Mouse (Mus musculus): Measurements from ENCODE around the gene AI182371. TPM values are rescaled to one million over a fixed set of nuclear protein-coding genes. Genes with fewer than 3 reads are reported as not detected.

Gene AI182371
- polyA plus RNA-seq, 3 experiments from 2014 or later: 0.49 to 1.7 (median 0.63) TPM

DNA sequence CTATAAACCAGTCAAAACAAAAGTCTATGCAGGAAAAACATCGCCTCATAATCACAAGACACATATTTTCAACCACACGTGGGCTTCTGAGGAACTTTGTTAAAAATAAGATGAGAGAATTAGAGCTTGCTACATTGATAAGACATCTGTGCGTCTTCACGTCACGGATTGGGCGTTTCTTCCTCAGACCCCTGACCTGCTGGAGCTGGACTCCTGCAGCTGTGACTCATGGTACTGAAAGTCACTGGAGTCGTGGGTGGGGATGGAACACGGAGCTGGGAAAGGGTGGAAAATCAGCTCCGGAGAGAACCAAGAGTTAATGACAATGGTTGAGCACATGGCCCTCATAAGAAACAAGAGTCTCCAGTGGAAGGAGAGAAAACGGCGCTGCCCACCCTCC, 34.2 kb downstream of the AI182371 start:
- no peak for ATAC-seq

- ATAC-seq: no peak
These were observed 34.7 kb downstream of the AI182371 start for GRCm38 (mm10) chr2:35066525-35067082.

- ATAC-seq: no peak
These were observed 37.9 kb downstream of the AI182371 start for GRCm38 (mm10) chr2:35063333-35064030.

DNA sequence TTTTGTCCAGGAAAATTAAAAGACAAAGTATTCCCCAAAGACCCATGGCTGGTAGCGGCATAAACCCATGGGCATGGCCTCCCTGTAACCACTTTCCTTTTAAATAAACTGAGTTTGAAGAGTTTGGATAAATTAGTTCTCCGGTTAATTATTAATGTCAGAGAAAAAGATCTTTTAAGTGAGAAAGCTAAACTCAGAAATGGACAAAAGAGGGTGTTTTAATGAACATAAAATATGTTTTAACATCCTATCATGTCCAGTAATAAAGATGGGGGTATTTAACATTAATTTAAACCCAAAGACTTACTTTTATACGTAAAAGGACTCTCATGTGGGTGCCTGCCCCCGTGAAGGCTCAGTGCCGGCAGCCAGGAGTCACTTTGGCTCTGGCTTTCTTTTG, 40.0 kb downstream of the AI182371 start, which contains the start of gene Hc:
Hc (minus strand) TSS at position 101 of the 400 bp plus-strand sequence.
- no peak for ATAC-seq

DNA sequence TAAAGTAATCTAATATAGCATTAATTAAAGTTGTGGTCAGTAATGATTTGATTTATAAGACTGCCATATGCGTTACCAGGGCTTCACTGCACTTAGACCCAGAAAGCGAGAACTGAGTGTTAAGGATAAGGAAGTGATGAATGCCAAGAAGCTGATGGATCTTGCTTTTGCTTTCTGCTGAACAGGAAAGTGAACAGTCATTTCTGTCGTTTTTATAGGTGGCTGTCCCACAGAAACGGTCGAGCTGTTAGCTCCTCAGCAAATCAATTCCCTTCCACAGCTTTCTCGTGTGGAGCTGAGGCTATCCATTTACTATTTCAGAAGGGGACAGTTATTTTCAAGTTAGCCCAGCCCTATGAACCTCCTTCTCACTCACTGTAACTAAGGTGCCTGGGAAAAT, 40.4 kb downstream of the AI182371 start:
- no peak for ATAC-seq

DNA sequence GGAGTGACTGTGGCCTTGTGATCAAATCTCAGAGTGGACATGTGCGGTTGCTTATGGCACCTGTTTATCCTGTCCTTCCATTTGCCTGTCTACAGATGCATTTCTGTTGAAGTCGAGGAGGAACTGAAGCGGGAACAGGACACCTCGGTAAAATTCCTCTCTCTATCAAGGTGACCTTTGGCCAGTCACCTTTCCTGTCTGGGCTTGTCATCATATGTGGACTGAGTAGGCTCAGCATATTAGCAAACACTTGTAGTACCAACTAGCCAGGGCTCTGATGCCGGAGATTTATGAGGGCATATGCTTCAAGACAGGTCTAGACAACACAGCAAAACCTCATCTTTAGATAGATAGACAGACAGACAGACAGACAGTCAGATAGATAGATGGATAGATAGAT, 41.1 kb downstream of the AI182371 start:
- no peak for ATAC-seq

GRCm38 (mm10) chr2:35058325-35058724, 43.0 kb downstream of the AI182371 start:
- no peak for ATAC-seq

DNA sequence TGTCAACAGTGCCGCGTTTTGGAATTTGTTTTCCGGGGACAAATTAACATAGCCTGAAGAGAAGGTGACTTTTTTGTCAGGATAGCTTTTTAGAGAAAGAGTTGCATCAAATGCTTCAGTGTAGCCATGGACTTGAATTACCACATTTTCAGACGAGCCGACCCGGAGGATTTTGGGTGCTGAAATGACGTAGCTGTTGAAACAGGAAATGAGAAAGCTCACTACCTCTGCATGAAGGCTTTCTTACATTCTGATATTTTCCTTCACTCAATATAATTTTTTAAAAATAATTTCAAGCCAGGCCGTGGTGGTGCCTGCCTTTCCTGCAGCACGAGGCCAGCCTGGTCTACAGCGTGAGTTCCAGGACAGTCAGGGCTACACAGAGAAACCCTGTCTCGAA, 44.1 kb downstream of the AI182371 start:
- ATAC-seq: no peak

GRCm38 (mm10) chr2:35048851-35049250, 52.5 kb downstream of the AI182371 start:
- ATAC-seq: no peak

DNA sequence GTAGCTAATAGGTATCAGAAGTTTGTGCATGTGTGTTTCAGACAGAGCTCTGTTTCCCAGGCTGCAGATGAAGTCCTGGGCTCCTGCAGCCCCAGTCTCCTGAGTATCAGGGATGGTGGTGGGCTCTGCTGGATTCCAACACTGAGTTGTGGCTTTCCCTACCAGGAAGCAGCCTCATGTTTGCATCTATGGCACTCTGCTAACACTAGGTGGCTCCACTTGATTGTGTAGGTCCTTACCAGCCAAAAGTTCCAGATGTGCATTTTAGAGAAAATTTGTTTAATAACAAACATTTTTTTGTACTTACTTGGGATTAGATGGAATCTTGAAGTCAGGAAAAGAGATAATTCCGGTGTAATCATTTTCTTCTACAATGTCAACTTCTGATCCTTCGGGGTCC, 56.4 kb downstream of the AI182371 start:
- ATAC-seq: peak; percentile 54

GRCm38 (mm10) chr2:35038580-35039375, 62.6 kb downstream of the AI182371 start:
- ATAC-seq: peak; percentile 21

Other genes with a start within 250 kb of the AI182371 start
- not detected for gene Cutal, start 227.1 kb downstream of the AI182371 start, polyA plus RNA-seq (2017; shearing (Covaris generic))
- 10 to 100 TPM; 60.2 to 83.4 (median 72.6) TPM for gene Psmd5, start 226.6 kb downstream of the AI182371 start, polyA plus RNA-seq (2017; shearing (Covaris generic))
- 1 to 10 TPM; 1.1 to 3.9 (median 1.2) TPM for gene Phf19, start 187.5 kb downstream of the AI182371 start, polyA plus RNA-seq (2017; shearing (Covaris generic))
- gene Traf1, start 139.8 kb downstream of the AI182371 start, polyA plus RNA-seq (2017; shearing (Covaris generic)): 100 to 1,000 TPM; 240 to 310 (median 304) TPM
- under 1 TPM in 2 of 3 experiments, not detected in 1; 0.40 to 0.43 TPM for gene Hc, start 40.1 kb downstream of the AI182371 start, polyA plus RNA-seq (2017; shearing (Covaris generic))
- 100 to 1,000 TPM; 157 to 202 (median 161) TPM for gene Cntrl, start 7.9 kb upstream of the AI182371 start, polyA plus RNA-seq (2017; shearing (Covaris generic))
- gene Rab14, start 99.6 kb upstream of the AI182371 start, polyA plus RNA-seq (2017; shearing (Covaris generic)): 100 to 1,000 TPM; 103 to 133 (median 130) TPM
- 10 to 100 TPM; 16.2 to 28.8 (median 25.4) TPM for gene Gsn, start 154.8 kb upstream of the AI182371 start, polyA plus RNA-seq (2017; shearing (Covaris generic))
- gene Stom, start 235.4 kb upstream of the AI182371 start, polyA plus RNA-seq (2017; shearing (Covaris generic)): 1 to 10 TPM; 1.7 to 4.9 (median 1.8) TPM